Mouse (Mus musculus): ENCODE data around the gene Surf4.

Surf4 gene

DNA sequence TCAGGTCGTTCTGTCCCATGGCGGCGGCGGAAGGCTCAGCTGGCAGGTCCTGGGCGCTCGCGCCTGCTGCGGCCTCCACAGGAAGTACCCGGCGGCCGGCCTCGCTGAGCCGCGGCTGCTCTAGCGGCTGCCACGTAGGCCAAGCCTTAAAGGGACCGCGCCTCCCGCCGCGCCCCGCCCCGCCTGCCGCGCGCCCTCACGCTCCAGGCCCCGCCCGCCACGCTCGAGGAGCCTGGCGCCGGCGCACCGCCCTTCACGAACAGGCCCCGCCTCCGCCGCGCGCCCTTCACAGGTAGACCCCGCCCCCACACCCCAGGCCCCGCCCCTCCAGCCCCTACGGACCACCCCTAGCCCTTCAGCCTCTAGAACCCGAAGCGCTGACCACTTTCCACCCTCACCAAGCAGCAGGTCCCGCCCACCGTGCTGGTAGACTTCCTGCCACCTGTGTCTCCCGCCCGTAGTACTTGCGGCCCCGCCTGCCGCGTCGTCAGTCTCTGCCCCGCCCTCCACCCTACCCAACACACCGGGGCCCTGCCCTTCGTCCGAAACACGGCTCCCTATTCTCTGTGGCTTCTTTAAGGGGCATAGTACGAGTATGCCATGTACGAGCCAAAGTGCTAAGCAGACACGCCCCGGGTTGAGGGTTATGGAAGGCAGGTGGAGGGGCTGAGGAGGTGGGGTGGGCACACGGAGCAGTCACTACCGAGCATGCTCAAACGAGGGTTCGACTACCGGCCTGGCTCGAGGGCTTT, at the start of gene Surf4, which contains the start of gene Stkld1:
Surf4 (minus strand) TSS at position 625 of the 752 bp plus-strand sequence.
Stkld1 (plus strand) TSS at position 744 of the 752 bp plus-strand sequence.
- DNase-seq = peak; percentile 93

DNA sequence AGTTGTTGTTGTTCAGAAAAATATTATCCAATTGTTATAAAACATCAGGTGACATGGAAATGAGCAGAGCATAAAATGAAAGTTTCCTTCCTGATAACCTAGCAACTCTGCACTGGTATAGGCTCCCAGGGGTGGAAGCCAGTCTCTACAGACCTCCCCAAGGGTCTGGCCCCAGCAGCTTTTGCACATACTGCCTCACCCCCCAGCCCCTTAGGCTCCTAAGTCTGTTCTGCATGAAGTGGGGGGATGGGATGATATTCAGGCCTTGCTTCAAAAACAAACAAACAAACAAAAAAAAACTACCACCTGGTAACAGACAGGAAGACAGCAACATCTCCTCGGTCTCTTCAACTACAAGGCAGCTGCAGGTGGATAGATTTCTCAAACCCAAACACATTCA, 46.6 kb upstream of the Surf4 start:
- DNase-seq = no peak

DNA sequence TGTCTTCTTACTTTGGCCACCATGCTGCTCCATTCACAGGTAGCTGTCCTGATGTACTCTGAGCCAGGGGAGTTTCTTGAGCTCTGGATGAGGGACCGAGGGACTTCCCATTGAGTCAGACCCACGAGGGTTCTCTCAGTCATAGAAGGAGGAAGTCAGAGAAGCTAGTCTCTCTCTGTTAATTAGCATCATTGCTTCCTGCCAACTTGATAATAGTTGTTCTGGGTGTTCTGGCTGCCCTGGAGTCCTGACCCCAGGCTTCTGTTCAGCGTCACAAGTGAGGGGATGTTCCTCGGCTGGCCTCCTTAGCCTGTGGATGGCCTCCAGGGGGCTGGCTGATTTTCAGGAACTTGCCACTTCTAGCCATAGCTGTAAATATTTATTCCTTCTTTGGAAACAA, 40.2 kb upstream of the Surf4 start:
- DNase-seq = no peak

DNA sequence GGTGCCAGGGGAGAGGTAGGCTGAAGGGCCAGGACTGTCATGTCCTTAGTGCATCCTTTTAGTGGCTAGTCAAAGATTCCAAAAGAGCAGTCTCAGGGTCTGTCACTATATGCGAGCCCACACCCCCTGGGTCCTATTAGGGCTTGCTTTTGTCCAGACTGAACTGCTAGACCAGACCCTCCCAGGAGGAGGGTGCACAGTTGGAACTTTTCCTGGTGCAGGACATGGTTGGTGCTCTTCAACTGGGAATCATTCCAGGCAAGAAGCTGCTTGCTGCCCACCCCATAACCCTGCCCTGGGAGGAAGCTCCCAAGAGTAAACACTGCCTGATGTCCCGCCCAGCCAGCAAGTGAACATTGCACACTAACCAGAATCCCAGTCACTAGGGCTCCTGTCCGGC, 39.4 kb upstream of the Surf4 start, which contains the start of gene Adamts13:
Adamts13 (plus strand) TSS at position 301 of the 400 bp plus-strand sequence.
- DNase-seq = no peak

DNA sequence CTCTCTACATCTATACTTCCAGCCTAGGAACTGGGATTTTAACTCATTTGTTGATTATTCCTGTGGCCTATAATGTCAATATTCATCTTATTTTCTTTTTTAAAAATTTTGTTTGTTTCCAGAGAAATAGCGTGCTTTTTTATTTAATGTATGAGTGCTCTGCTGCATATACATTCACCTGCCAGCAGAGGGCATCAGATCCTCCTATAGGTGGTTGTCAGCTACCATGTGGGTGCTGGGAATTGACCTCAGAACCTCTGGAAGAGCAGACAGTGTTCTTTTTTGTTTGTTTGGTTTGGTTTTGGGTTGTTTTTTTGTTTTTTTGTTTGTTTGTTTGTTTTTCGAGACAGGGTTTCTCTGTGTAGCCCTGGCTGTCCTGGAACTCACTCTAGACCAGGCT, 33.5 kb upstream of the Surf4 start:
- no peak for DNase-seq

DNA sequence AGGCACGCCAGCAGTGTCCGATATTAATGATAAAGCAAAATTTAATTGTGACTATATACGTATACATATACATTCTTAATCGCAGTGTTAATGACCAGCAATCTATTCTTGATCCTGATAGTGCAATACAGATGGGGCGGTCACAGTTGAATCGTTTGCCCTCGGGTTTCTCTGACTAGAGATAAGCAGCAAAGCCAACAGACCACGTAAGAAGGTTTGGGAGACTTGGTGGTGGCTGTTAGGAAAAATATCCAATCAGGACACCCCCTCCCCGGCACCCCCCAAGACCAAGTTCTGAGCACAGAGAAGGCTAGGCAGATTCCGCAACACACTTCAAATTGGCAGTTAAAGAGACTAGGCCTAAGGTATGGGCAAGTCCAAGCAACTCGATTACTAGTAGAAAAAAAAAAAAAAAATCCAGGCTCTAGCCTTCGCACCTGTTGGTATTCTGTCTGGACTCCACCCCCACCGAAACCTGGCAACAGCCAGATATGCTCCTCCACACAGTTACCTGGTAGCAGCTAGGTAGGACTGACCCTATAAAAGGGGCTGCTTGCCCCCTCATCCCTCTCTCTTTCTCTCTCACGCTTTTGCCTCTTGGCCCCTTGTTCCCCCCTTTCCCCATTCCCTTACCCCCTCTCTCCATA, 31.1 kb upstream of the Surf4 start:
- DNase-seq = no peak

DNA sequence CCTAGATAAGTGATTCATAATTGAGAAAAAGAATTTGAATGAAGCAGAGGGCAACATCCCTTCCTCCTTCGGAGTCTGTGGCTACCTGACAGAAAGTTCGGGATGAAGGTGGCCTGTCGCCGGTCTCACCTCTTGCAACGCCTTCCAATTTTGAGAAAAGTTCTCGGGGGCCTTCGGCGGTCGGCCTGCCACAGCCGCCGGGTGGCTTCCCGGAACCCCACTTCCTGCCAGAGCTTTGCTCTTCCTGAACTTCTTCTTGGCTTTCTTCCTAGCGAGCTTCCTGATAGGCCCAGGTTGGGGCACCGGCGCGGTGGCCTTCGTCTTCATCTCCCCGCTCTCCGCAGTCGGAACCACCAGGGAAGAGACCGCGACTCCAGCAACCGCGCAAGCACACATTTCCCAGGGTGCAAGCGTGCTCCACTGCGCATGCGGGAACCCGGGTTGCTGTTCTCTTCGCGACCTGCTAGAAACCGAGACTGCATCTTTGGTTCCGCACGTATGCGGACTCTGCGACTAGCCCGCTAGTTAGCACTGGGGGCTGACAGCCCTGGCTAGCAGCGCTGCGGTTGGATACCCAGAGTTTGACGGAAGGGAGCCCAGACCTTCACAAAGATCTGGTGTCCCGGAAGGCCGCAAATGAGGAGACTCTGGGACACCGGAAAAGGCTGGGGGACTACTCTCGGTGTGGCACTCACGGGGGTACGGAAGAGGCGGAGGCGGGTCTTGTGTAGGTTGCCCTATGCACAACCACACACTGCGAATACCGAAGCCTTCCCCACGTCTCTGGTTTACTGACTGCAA, 30.4 kb upstream of the Surf4 start, which contains the start of gene Rexo4:
Rexo4 (minus strand) TSS at position 464 of the 801 bp plus-strand sequence.
- peak; percentile 95 for DNase-seq

DNA sequence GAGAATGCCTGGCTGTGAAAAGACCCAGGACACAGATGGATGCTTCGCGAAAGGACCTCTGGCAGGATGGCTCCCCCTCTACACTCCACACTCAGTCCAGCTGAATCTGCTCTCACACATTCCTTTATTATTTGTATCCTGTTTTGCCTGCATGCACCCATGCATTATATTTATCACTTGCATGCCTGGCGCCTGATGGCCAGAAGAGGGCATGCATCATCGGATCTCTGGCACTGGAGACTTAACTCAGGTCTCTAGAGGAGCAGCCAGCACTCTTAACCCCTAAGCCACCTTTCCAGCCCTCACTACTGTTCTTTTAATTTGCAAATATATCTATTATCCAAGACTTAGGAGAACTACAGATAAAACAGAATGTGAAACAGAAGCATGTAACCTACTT, 27.0 kb upstream of the Surf4 start:
- DNase-seq = no peak

DNA sequence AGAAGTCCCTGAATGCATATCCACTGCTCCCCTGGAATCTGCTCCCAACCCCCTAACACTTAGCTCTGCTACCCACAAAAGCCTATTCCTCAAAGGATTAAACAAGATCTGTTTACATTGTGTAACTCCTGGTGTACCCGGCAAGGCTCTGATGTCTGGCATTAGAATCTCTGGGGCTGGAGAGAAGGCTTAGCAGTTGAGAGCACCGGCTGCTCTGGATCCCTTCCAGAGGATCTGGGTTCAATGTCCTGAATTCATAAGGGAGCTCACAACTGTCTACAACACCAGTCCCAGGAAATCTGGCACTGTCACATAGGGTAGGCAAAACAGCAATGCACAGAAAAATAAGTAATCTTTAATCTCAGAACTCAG, 23.7 kb upstream of the Surf4 start:
- DNase-seq = no peak

DNA sequence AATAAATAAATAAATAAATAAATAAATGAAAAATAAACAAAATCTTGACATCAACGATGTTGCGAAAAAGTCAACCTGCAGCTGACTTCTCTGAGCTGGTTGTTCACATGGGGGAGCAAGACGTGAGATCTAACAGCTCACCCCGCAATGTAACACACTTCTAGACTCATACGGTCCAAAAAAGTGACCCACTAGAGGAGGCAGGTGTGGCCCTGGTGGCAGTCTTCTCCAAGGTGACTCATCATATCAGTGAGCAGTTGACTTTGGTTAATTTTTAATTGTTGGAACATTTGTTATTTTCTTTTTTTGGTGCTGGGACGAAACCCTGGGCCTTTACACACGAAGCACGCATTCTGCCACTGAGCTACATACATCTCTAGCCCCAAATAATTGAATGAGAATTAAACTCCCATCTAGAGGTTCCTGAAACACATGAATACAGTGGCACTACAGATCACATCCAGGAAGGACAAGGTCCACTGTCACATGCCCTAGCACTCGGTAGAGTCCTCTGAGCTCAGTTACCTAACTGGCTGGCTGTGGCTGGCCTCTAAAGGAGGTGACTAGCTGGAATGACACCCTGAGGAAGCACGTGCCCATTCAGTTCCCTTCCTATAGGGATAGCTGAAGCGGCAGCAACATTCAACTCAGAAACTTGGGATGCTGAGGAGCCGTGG, 23.2 kb upstream of the Surf4 start:
- DNase-seq = no peak

DNA sequence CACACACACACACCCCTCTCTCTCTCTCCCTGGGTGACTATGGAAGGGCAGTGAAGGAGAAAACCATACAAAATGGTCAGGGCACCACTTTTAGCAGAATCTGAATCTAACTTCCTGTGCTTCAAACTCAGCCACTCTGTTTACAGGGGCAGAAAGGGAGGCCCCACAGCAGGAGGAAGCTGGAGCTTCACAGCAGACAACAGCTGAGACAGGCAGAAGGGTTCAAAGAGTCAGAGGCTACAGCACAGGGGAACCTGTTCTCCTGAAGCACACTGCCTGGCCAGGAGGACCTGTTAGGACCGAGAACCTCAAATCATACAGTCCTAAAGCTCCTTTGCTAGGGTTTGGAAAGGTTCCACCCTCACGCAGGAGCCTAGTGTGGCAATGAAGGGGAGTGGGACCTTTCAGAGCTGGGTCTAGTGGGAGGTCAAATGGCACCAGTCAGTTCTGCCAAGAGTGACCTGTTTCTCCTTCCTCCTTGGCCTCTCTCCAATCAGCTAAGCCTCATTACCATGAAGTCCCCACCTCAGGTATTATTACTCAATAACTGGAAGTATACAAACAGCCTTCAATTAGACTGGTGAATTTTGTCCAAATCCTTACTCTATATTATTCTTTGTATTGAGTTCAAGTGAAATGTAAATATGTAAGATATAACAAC, 21.1 kb upstream of the Surf4 start:
- DNase-seq = no peak

DNA sequence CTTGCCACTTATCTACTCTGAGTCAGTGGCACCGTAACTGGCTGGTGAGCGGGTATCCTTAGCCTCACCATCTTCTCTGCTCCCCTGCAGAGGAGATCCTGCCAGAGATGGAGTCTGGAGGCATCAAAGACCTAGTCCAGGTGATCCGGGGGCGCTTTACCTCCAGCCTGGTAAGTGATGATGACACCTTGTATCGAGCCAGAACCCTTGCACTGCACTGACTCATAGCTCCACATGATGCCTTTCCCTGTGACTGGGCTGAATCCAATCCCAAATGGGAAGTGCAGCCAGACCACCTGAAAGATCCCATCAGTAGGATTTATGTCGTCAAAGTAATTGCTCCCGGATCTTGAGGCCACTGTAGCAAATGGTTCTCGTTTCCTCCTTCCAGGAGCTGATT, 19.1 kb upstream of the Surf4 start:
- DNase-seq = no peak

DNA sequence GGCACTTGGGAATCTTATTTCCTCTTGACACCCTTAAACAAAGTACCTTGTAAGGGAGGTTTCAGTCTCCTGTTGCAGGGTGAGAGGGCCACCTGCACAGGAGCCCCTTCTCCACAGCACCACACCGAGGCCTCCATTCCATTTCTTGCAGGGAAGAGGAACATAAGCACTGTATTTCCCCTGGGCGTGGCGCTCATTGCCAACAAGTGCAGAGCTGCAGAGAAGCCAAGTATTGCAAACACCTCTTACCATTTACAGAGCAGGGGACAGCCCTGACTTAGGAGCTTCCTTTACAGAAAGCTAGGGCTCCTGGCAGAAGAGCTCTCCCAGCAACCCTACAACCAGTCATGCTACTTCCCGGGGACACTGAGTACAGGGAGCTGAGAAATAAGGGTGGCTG, 18.5 kb upstream of the Surf4 start:
- no peak for DNase-seq

DNA sequence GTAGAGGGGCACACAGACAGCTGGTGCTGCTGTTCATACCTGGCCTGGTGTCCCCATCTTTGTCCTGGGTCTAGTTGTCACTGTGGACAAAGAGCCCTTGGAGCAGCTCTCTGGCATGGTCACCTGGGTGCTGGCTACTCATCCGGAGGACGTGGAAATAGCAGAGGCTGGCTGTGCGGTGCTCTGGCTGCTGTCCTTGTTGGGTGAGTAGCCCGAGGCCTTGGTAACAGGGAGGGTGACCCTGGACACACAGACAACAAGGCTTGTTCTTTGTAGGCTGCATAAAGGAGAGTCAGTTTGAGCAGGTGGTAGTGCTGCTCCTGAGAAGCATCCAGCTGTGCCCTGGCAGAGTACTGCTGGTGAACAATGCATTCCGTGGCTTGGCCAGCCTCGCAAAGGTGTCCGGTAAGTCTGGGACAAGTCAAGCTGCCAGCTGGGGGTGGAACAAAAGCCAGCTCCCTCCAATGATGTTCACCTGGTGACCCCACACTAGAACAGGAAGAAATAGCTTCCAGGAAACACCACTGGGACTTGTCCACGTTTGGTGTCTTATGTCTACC, 17.7 kb upstream of the Surf4 start:
- DNase-seq = peak; percentile 56

DNA sequence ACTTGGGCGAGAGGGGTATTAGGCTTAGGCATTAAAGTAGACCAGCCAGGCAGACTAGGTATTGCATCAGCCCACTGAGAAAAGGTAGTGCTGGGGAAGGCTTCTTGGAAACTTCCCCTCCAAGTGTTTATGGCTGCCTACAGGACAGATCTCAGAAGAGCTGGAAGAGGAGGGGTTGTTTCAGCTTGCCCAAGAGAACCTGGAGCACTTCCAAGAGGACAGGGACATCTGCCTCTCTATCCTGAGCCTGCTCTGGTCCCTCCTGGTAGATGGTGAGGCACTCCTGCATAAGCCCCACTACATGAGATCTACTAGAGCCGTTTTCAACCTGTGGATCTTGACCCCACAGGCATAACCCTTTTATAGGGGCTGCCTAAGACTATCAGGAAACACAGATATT, 16.7 kb upstream of the Surf4 start:
- DNase-seq = peak; percentile 44

DNA sequence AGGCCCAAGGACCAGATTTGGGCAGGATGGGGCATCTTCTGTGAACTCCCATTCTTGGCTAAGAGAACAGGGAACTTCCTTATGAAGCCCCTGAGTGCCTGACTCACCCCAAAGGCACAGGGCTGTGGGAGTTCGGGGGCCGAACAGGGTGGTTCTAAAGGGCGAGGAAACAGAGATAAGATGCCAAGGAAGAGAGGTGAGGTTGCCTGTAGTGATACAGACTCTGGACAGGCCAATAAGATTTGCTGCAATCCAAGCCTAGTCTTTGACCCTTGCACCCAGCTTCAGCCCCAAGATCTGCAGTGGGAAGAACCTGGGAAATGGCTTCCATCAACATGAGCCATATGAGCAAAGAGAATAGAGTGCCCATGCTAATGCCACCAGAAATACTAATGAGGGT, 9.5 kb upstream of the Surf4 start:
- DNase-seq = no peak

DNA sequence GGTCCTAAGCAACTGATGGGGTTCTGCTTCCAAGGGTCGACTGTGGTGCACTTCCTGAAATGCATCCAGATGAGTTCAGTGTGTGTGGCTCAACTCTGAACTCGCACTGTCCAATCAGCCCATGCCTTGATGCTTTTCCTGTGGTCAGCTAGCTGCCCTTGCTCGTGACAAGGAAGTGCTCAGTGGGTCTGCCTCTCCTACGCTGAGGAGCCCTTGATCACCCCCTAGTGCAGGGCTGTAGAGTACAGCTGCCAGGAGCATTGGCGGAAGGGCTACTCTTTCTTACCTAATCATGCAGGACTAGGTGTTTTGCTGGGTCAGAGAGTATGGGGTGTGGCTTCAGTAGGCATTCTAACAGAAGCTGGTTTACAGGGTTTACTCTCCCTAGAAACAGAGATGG, 7.8 kb upstream of the Surf4 start:
- no peak for DNase-seq

DNA sequence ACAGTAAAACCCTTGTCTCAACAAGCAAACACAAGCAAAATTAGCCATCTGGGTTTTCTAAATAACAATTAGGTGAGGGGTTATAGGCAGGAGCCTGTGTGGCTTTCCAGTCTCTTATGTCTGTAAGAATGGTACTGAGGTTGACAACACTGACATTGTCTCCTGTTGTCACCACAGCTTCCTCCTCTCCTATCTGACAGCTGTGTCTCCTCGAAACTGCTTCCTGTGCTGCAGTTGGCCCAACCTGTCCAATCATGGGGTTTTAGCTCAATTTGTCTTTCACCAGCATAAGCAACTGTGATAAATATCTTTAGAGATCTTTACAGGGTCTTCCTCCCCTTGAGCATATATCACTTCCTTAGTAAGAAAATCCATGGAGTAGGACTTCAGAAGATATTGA, 2.7 kb upstream of the Surf4 start:
- DNase-seq = no peak

DNA sequence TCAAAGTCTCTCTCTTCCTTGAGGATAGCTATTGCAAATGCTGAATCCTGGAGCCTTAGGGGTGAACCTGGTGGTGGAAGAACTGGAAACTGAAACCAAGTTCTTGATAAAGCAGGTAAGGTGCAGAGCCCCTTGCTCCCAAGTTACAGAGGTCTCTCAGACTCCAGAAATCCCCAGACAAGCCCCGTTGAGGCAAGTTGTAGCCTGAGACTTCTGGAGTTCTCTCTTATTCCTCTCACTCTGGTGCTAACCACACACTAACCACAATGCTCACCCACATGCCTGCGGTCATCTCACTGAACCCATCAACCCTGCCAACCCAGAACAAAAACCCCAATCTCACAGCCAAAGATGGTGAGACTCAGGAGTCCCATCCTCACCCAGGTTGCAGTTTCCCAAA, 1.6 kb upstream of the Surf4 start:
- no peak for DNase-seq

DNA sequence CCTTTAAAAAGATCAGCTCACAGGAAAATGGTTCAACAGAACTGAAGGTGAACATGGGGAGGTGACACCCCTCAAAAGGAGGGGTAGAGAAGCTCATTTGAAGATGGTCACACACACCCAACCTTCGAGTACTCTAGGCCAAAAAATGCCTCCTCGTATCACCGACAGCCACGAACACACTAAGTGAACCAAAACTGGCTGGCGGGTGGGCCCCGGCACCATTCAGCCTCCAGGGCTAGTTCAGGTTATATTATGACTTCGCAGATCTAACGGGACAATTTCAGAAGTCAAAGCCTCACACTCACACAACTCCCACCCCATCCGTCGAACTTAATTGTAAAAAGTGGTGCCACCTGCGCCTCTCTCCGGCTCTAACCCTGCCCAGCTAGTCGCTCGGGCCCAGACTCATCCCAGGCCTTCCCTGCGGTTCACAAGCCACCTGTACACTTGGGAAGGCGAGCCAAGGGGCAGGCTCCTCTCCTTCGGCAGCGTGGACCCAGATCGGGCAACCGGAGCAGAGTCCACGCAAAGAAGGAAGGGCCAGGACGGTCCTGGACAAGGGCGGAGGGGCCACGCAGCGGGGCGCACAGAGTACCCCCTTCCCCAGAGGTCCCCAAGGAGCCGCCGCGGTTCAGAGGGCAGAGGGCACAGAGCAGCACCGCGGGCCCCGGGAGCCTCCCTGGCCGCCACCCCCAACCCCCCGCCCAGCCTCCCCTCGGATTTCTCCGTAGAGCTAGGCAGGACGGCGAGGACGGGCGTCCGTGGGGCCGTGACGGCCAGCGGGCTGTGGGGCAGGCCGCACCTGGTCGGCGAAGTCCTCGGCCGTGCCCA, 1.0 kb downstream of the Surf4 start:
- DNase-seq = peak; percentile 72

DNA sequence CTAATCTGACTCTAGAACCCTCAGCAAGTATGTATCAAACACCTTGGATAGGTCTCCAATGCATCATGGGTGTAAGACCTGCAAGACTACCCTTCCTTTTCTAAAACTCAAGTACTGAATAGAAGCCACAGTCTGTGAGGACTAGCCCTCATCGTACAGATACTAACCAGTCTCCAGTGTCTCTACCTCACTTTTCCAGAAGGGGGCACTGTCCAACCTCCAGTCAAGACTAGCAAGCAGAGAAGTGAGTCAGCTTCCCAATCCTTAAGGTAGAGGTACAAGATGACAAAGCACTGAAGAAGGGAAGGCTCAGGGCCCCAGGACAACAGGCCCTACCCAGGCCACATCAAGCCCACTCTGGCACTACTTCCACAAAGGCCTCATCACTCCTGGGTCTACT, 3.3 kb downstream of the Surf4 start:
- DNase-seq = peak; percentile 72

Data from cerebellum, adult 9-11 months (tissue).